Mouse (Mus musculus) T-cell, adult 2 months (primary cell): ENCODE measurements around the gene Tex9.

ENCODE experiments used
- DNase-seq: peaks from one replicate; pipeline ENCODE4 v3.0.0; 2022; ENCODE audit warnings: low spot score

Gene Tex9

GRCm38 (mm10) chr9:72492194-72492565 is at the start of gene Tex9:
TSS of gene Tex9 (minus strand) at chr9:72492212.
- no peak for DNase-seq

GRCm38 (mm10) chr9:72537086-72537485 is 45.1 kb upstream of the Tex9 start:
- DNase-seq: no peak

- DNase-seq: no peak
Observed at GRCm38 (mm10) chr9:72535394-72535793, 43.4 kb upstream of the Tex9 start.

- DNase-seq: no peak
Observed at GRCm38 (mm10) chr9:72534985-72535384, 43.0 kb upstream of the Tex9 start.

GRCm38 (mm10) chr9:72533089-72533415 is 41.0 kb upstream of the Tex9 start:
- DNase-seq: no peak

GRCm38 (mm10) chr9:72532381-72533088 is 40.5 kb upstream of the Tex9 start:
- DNase-seq: peak; percentile 45

GRCm38 (mm10) chr9:72531996-72532380 is 40.0 kb upstream of the Tex9 start, which contains the start of gene Rfx7:
TSS of gene Rfx7 (plus strand) at chr9:72532240.
- peak; percentile 80 for DNase-seq

GRCm38 (mm10) chr9:72531291-72531995 is 39.4 kb upstream of the Tex9 start:
- peak; percentile 82 for DNase-seq

GRCm38 (mm10) chr9:72530824-72531223 is 38.8 kb upstream of the Tex9 start:
- no peak for DNase-seq

- peak; percentile 92 for DNase-seq
Observed at GRCm38 (mm10) chr9:72530237-72530636, 38.2 kb upstream of the Tex9 start.

GRCm38 (mm10) chr9:72526091-72526490 is 34.1 kb upstream of the Tex9 start:
- DNase-seq: no peak

GRCm38 (mm10) chr9:72520849-72521248 is 28.8 kb upstream of the Tex9 start:
- no peak for DNase-seq

GRCm38 (mm10) chr9:72519246-72519645 is 27.2 kb upstream of the Tex9 start:
- DNase-seq: no peak

- no peak for DNase-seq
Observed at GRCm38 (mm10) chr9:72515366-72515765, 23.4 kb upstream of the Tex9 start.

GRCm38 (mm10) chr9:72512229-72512981 is 20.4 kb upstream of the Tex9 start:
- no peak for DNase-seq

GRCm38 (mm10) chr9:72497171-72497570 is 5.2 kb upstream of the Tex9 start:
- DNase-seq: no peak

GRCm38 (mm10) chr9:72496691-72497090 is 4.7 kb upstream of the Tex9 start:
- no peak for DNase-seq

GRCm38 (mm10) chr9:72493984-72494685 is 2.1 kb upstream of the Tex9 start:
- no peak for DNase-seq

GRCm38 (mm10) chr9:72493465-72493864 is 1.5 kb upstream of the Tex9 start:
- peak; percentile 71 for DNase-seq

- peak; percentile 87 for DNase-seq
Observed at GRCm38 (mm10) chr9:72491559-72492193, 336 bp downstream of the Tex9 start.

GRCm38 (mm10) chr9:72489131-72489530 is 2.9 kb downstream of the Tex9 start:
- DNase-seq: no peak

- DNase-seq: no peak
Observed at GRCm38 (mm10) chr9:72488523-72488922, 3.5 kb downstream of the Tex9 start.
